Mouse (Mus musculus): Measurements from ENCODE around the gene Cabin1. TPM values are rescaled to one million over a fixed set of nuclear protein-coding genes. Genes with fewer than 3 reads are reported as not detected.

Gene Cabin1
- polyA plus RNA-seq, 1 experiment: 24.0 TPM

GRCm38 (mm10) chr10:75710210-75710609 is 53.9 kb downstream of the Cabin1 start:
- H3ac ChIP-seq (ENCODE audit: control insufficient read depth, insufficient read length): no peak overlapping the region
- H3K4me2 ChIP-seq (ENCODE audit: low read depth): no peak overlapping the region
- TF ChIP-seq USF1 (IDR thresholded peaks at IDR 0.05; ENCODE audit: low read depth): no peak
- no peak for TF ChIP-seq E2F4 (IDR thresholded peaks at IDR 0.05; ENCODE audit: insufficient read depth)
- no peak for TF ChIP-seq MYOD1 (IDR thresholded peaks at IDR 0.05; ENCODE audit: control insufficient read depth in 1 of 3, insufficient read length in 2 of 3, low read depth in 2 of 3)
- TF ChIP-seq MYOG (IDR thresholded peaks at IDR 0.05; ENCODE audit: control insufficient read depth in 1 of 3, insufficient read depth in 1 of 3, insufficient read length in 2 of 3, low read depth in 2 of 3): no peak
- no peak for TF ChIP-seq SRF (IDR thresholded peaks at IDR 0.05; ENCODE audit: control insufficient read depth, insufficient read length, low read depth)
- no peak for TF ChIP-seq POLR2AphosphoS2 (IDR thresholded peaks at IDR 0.05; ENCODE audit: insufficient read length, low read depth)
- no peak for TF ChIP-seq REST (IDR thresholded peaks at IDR 0.05; ENCODE audit: insufficient read depth, insufficient read length)
- no peak for TF ChIP-seq TCF3 (IDR thresholded peaks at IDR 0.05; ENCODE audit: insufficient read length, low read depth)
- TF ChIP-seq CEBPB (IDR thresholded peaks at IDR 0.05; ENCODE audit: insufficient read depth, poor library complexity, severe bottlenecking): no peak
- no peaks in the 10 kb centered on the region for H3K27me3 ChIP-seq (ENCODE audit: control insufficient read depth, insufficient read depth, insufficient read length)
- H3K36me3 ChIP-seq (ENCODE audit: control insufficient read depth, insufficient read depth): peaks cover 11% of the 10 kb centered on the region
- H3K79me2 ChIP-seq (ENCODE audit: control insufficient read depth, insufficient read depth): no peaks in the 10 kb centered on the region
- no peak overlapping the region for H3K4me3 ChIP-seq

DNA sequence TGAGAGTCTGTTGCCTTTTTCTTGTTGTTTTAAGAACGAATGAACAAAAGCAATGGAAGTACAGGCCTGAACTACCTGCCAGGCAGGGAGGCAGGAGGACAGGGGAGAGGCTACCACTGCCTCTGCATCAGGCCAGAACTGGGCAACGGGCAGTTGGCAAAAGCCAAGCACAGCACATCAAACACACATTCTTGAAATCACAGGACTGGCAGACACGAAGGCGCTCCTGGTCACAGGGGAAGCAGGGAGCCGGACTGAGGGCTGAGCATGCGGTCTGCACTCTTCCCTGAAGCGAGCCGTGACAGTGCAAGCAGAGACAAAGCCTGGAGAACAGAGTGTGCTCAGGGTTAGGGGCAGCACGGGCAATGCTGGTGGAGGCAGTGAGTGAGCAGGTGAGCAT is 54.9 kb downstream of the Cabin1 start:
- TF ChIP-seq MYOG (IDR thresholded peaks at IDR 0.05; ENCODE audit: control insufficient read depth in 1 of 3, insufficient read depth in 1 of 3, insufficient read length in 2 of 3, low read depth in 2 of 3) (no peak), CEBPB (IDR thresholded peaks at IDR 0.05; ENCODE audit: insufficient read depth, poor library complexity, severe bottlenecking) (no peak), TCF3 (IDR thresholded peaks at IDR 0.05; ENCODE audit: insufficient read length, low read depth) (no peak), E2F4 (IDR thresholded peaks at IDR 0.05; ENCODE audit: insufficient read depth) (no peak), POLR2A (IDR thresholded peaks at IDR 0.05; ENCODE audit: insufficient read length, low read depth) (no peak), MAX (IDR thresholded peaks at IDR 0.05; ENCODE audit: low read depth) (no peak), TCF12 (IDR thresholded peaks at IDR 0.05; ENCODE audit: insufficient read depth, poor library complexity, severe bottlenecking) (no peak)
- no peaks in the 10 kb centered on the region for H3K79me2 ChIP-seq (ENCODE audit: control insufficient read depth, insufficient read depth)
- H3ac ChIP-seq (ENCODE audit: control insufficient read depth, insufficient read length): no peak overlapping the region
- peaks cover 11% of the 10 kb centered on the region for H3K36me3 ChIP-seq (ENCODE audit: control insufficient read depth, insufficient read depth)
- no peaks in the 10 kb centered on the region for H3K27me3 ChIP-seq (ENCODE audit: control insufficient read depth, insufficient read depth, insufficient read length)
- H3K4me2 ChIP-seq (ENCODE audit: low read depth): no peak overlapping the region
- H3K4me3 ChIP-seq: no peak overlapping the region

GRCm38 (mm10) chr10:75708633-75708992 is 55.5 kb downstream of the Cabin1 start:
- Histone ChIP-seq H3K36me3 (ENCODE audit: control insufficient read depth, insufficient read depth) (peaks cover 11% of the 10 kb centered on the region), H3K79me2 (ENCODE audit: control insufficient read depth, insufficient read depth) (no peaks in the 10 kb centered on the region), H3K27me3 (ENCODE audit: control insufficient read depth, insufficient read depth, insufficient read length) (no peaks in the 10 kb centered on the region), H3ac (ENCODE audit: control insufficient read depth, insufficient read length) (no peak overlapping the region), H3K4me2 (ENCODE audit: low read depth) (no peak overlapping the region), H3K4me3 (no peak overlapping the region)
- TF ChIP-seq MYOD1 (IDR thresholded peaks at IDR 0.05; ENCODE audit: control insufficient read depth in 1 of 3, insufficient read length in 2 of 3, low read depth in 2 of 3) (no peak), TCF12 (IDR thresholded peaks at IDR 0.05; ENCODE audit: insufficient read depth, poor library complexity, severe bottlenecking) (no peak), E2F4 (IDR thresholded peaks at IDR 0.05; ENCODE audit: insufficient read depth) (no peak), POLR2A (IDR thresholded peaks at IDR 0.05; ENCODE audit: insufficient read length, low read depth) (no peak), USF1 (IDR thresholded peaks at IDR 0.05; ENCODE audit: low read depth) (no peak), MAX (IDR thresholded peaks at IDR 0.05; ENCODE audit: low read depth) (no peak), POLR2AphosphoS2 (IDR thresholded peaks at IDR 0.05; ENCODE audit: insufficient read length, low read depth) (no peak), REST (IDR thresholded peaks at IDR 0.05; ENCODE audit: insufficient read depth, insufficient read length) (no peak), TCF3 (IDR thresholded peaks at IDR 0.05; ENCODE audit: insufficient read length, low read depth) (no peak), CEBPB (IDR thresholded peaks at IDR 0.05; ENCODE audit: insufficient read depth, poor library complexity, severe bottlenecking) (no peak), SRF (IDR thresholded peaks at IDR 0.05; ENCODE audit: control insufficient read depth, insufficient read length, low read depth) (no peak), MYOG (IDR thresholded peaks at IDR 0.05; ENCODE audit: control insufficient read depth in 1 of 3, insufficient read depth in 1 of 3, insufficient read length in 2 of 3, low read depth in 2 of 3) (no peak)

DNA sequence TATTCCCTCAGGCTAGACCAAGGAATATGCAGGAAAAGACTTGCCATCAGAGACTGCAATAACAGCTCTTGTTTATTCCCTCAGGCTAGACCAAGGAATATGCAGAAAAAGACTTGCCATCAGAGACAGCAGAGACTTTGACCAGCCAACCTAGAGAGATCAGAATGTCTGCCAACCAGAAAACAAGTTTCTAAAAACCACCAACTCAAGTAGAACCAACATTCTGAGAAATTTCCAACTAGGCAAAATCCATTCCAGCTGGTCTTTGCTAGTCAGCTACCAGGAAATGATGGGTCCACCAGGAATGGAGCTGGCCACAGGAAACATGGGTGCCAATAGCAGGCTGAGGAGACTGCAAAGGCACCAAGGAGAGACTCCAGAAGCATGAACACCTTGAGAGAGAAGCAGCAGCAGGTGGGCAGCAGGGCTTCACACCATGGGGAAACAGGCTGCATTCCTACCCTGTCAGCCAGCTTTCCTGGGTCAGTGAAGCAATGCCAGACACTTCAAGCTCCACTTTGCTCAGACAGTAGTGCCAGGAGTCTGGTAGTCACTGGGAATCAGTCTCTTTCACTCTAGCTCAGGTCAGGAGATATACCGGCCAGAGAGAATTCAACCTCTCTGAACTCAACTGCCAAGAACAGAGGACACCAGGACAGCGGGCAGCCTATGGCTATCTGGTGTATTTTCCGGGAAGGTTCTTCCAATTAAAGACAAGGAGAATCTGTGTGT is 56.1 kb downstream of the Cabin1 start:
- no peaks in the 10 kb centered on the region for H3K79me2 ChIP-seq (ENCODE audit: control insufficient read depth, insufficient read depth)
- H3K4me2 ChIP-seq (ENCODE audit: low read depth): no peak overlapping the region
- TF ChIP-seq MAX (IDR thresholded peaks at IDR 0.05; ENCODE audit: low read depth) (no peak), REST (IDR thresholded peaks at IDR 0.05; ENCODE audit: insufficient read depth, insufficient read length) (no peak), TCF3 (IDR thresholded peaks at IDR 0.05; ENCODE audit: insufficient read length, low read depth) (no peak), TCF12 (IDR thresholded peaks at IDR 0.05; ENCODE audit: insufficient read depth, poor library complexity, severe bottlenecking) (no peak), MYOG (IDR thresholded peaks at IDR 0.05; ENCODE audit: control insufficient read depth in 1 of 3, insufficient read depth in 1 of 3, insufficient read length in 2 of 3, low read depth in 2 of 3) (no peak), SRF (IDR thresholded peaks at IDR 0.05; ENCODE audit: control insufficient read depth, insufficient read length, low read depth) (no peak), USF1 (IDR thresholded peaks at IDR 0.05; ENCODE audit: low read depth) (no peak), E2F4 (IDR thresholded peaks at IDR 0.05; ENCODE audit: insufficient read depth) (no peak), MYOD1 (IDR thresholded peaks at IDR 0.05; ENCODE audit: control insufficient read depth in 1 of 3, insufficient read length in 2 of 3, low read depth in 2 of 3) (no peak), POLR2AphosphoS2 (IDR thresholded peaks at IDR 0.05; ENCODE audit: insufficient read length, low read depth) (no peak), POLR2A (IDR thresholded peaks at IDR 0.05; ENCODE audit: insufficient read length, low read depth) (no peak), CEBPB (IDR thresholded peaks at IDR 0.05; ENCODE audit: insufficient read depth, poor library complexity, severe bottlenecking) (no peak)
- H3K36me3 ChIP-seq (ENCODE audit: control insufficient read depth, insufficient read depth): peaks cover 11% of the 10 kb centered on the region
- no peaks in the 10 kb centered on the region for H3K27me3 ChIP-seq (ENCODE audit: control insufficient read depth, insufficient read depth, insufficient read length)
- no peak overlapping the region for H3ac ChIP-seq (ENCODE audit: control insufficient read depth, insufficient read length)
- H3K4me3 ChIP-seq: no peak overlapping the region
